Mouse (Mus musculus): ENCODE measurements around the gene Dars. TPM values are rescaled to one million over a fixed set of nuclear protein-coding genes. Genes with fewer than 3 reads are reported as not detected.

Dars gene
- polyA plus RNA-seq (2016; fragmentation: Nextera tagmentation; extraction: Ambion mirVana) = 148 and 164 TPM in 2 replicates

DNA sequence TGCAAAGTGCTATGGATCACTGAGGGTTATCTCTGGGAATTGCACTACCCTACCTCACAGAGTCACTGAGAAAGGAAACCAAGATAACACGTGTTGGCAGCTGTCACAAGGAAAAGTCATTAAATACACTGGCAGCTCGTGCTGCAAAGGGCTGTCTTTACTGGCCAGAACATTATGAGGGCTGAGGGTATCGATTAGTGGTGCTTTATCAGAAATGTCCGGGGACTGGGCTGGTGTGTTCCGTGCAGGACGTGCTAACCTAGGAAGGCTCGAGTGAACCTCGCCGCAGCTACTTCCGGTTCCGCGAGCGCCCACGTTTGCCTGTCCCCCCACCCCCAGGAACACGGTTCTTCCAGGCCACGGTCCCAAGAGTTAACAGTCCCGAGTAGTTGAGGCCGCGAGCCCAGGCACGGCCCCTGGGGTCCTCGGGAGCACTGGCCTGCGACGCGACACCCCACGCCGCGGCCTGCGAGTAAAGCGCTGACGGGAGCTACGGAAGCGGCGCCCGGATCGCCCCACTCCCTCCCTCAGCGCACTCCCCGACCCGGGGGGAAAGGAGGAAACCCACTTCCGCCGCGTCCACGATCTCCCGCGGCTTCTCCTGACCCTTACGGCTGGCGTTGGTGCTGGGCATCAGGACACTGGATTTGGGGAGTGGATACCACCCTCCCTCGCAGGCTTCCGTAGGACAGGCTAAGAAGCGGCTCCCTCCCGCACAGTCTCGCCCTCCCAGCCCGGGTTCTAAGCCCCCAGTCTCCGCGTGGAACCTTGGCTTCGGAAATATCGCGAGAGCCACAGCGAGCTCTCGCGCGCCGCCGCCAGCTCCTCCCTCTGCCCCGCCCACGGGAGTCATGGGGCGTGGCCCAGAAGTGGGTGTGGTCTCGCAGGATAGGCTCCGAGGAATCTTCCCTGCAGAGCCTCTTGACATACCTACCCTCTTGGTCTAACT lies at the start of gene Dars:
Gene Dars, minus strand, starts transcription at position 785 of the 949 bp plus-strand sequence.
- ATAC-seq (ENCODE audit: insufficient number of reproducible peaks, insufficient read depth, low FRiP score, low TSS enrichment) = peak; percentile 89
- peaks cover 13% of the 10 kb centered on the region; the same call in 1 of the 2 replicates for H3K36me3 ChIP-seq
- no peaks in the 10 kb centered on the region for H3K4me1 ChIP-seq
- peak within 1 kb of the TSS; percentile 77 for H3K9ac ChIP-seq
- peak within 1 kb of the TSS; percentile 79 for H3K4me3 ChIP-seq
- peak within 1 kb of the TSS; percentile 63 for H3K4me2 ChIP-seq (replicated peaks)
- H3K9me3 ChIP-seq = no peaks in the 10 kb centered on the region
- H3K27me3 ChIP-seq = no peaks in the 10 kb centered on the region
- peak within 1 kb of the TSS; percentile 89 for H3K27ac ChIP-seq
- under 1% methylated on average over 68 of the region's 68 CpGs for WGBS

DNA sequence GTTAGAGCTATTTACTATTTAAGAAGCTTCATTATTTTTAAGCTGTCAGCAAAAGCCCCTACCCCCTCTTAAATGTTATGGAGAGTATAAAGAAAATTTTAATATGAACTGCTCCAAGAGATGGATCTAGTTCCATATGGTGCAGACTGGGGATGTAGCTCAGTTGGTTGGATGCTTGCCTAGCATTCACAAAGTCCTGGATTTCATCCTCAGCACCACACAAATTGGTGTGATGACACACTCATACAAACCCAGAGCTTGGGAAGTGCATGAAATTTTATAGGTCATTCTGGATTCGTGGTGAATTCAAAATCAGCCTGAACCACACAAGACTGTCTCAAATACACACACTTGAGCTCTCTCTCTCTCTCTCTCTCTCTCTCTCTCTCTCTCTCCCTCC lies 49.7 kb upstream of the Dars start:
- 72% methylated on average over 1 of the region's 1 CpGs for WGBS

GRCm38 (mm10) chr1:128463478-128463877 lies 46.3 kb upstream of the Dars start:
- H3K9ac ChIP-seq = no peak overlapping the region
- H3K4me1 ChIP-seq = no peaks in the 10 kb centered on the region
- no peaks in the 10 kb centered on the region for H3K27me3 ChIP-seq
- no peaks in the 10 kb centered on the region for H3K36me3 ChIP-seq
- no peak overlapping the region for H3K4me2 ChIP-seq (replicated peaks)
- H3K4me3 ChIP-seq = no peak overlapping the region
- no peak for ATAC-seq (ENCODE audit: insufficient number of reproducible peaks, insufficient read depth, low FRiP score, low TSS enrichment)
- no peak overlapping the region for H3K27ac ChIP-seq
- WGBS = 80% methylated on average over 5 of the region's 5 CpGs
- H3K9me3 ChIP-seq = no peaks in the 10 kb centered on the region

More for the DNA sequence above, 49.7 kb upstream of the Dars start:
- no peaks in the 10 kb centered on the region; the same call in 1 of the 2 replicates for H3K4me1 ChIP-seq
- ATAC-seq (ENCODE audit: insufficient number of reproducible peaks, insufficient read depth, low FRiP score, low TSS enrichment) = no peak
- H3K27me3 ChIP-seq = no peaks in the 10 kb centered on the region
- H3K9ac ChIP-seq = no peak overlapping the region
- no peak overlapping the region for H3K4me2 ChIP-seq (replicated peaks)
- no peak overlapping the region for H3K4me3 ChIP-seq
- no peaks in the 10 kb centered on the region for H3K36me3 ChIP-seq
- no peaks in the 10 kb centered on the region for H3K9me3 ChIP-seq
- H3K27ac ChIP-seq = no peak overlapping the region

DNA sequence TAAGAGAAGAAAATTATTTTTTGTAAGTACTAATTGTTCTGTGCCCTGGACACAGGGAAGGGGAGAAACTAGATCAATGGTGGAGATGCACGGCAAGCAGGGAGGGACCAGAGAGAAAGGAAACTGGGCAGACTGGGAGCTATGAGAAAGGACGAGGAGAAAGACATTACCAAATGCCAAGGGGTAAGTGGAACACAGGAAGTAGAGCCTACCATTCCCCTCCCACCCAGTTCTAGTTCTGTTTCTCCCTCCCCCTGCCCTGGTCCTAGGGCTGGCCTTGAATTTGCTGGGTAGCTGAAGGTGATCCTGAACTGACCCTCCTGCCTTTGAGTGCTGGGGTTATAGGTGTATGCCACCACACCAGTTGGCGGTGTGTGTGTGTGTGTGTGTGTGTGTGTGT lies 45.2 kb upstream of the Dars start:
- WGBS = 61% methylated on average over 3 of the region's 3 CpGs

GRCm38 (mm10) chr1:128460780-128461179 lies 43.6 kb upstream of the Dars start:
- Histone ChIP-seq H3K4me3 (no peak overlapping the region), H3K4me1 (no peaks in the 10 kb centered on the region), H3K36me3 (no peaks in the 10 kb centered on the region), H3K9me3 (no peaks in the 10 kb centered on the region), H3K27me3 (no peaks in the 10 kb centered on the region), H3K9ac (no peak overlapping the region), H3K4me2 (replicated peaks) (no peak overlapping the region), H3K27ac (no peak overlapping the region)
- 89% methylated on average over 6 of the region's 6 CpGs for WGBS
- no peak for ATAC-seq (ENCODE audit: insufficient number of reproducible peaks, insufficient read depth, low FRiP score, low TSS enrichment)

More for the DNA sequence above, 45.2 kb upstream of the Dars start:
- Histone ChIP-seq H3K27me3 (no peaks in the 10 kb centered on the region), H3K4me2 (replicated peaks) (no peak overlapping the region), H3K9me3 (no peaks in the 10 kb centered on the region), H3K36me3 (no peaks in the 10 kb centered on the region), H3K4me3 (no peak overlapping the region), H3K9ac (no peak overlapping the region), H3K27ac (no peak overlapping the region), H3K4me1 (no peaks in the 10 kb centered on the region)
- ATAC-seq (ENCODE audit: insufficient number of reproducible peaks, insufficient read depth, low FRiP score, low TSS enrichment) = no peak

- 54% methylated on average over 1 of the region's 1 CpGs for whole genome bisulfite sequencing
Measured at GRCm38 (mm10) chr1:128459439-128459838, 42.3 kb upstream of the Dars start.

DNA sequence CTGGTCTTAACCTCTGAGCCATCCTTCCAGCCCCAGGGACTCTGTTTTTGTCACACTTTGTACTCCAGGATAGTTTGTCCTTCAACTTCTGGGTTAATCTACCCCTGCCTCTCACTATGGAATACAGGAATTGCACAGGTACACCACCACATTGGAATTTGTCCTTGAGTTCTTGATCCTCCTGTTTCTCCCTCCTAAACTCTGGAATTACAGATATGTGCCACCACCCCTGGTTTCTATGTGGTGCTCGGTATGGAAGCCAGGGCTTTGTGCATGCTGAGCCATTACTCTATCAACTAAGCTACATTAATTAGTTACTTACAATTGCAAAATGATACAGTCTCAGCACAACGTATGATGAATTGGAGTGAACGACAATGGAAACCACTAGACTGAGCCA lies 41.8 kb upstream of the Dars start:
- Histone ChIP-seq H3K9ac (no peak overlapping the region), H3K4me2 (replicated peaks) (no peak overlapping the region), H3K27me3 (no peaks in the 10 kb centered on the region), H3K36me3 (no peaks in the 10 kb centered on the region), H3K27ac (no peak overlapping the region), H3K4me3 (no peak overlapping the region), H3K4me1 (no peaks in the 10 kb centered on the region), H3K9me3 (no peaks in the 10 kb centered on the region)
- WGBS = 72% methylated on average over 3 of the region's 3 CpGs
- no peak for ATAC-seq (ENCODE audit: insufficient number of reproducible peaks, insufficient read depth, low FRiP score, low TSS enrichment)

More at GRCm38 (mm10) chr1:128459439-128459838, 42.3 kb upstream of the Dars start:
- H3K27ac ChIP-seq = no peak overlapping the region
- H3K36me3 ChIP-seq = no peaks in the 10 kb centered on the region
- H3K4me3 ChIP-seq = no peak overlapping the region
- no peak for ATAC-seq (ENCODE audit: insufficient number of reproducible peaks, insufficient read depth, low FRiP score, low TSS enrichment)
- H3K4me2 ChIP-seq (replicated peaks) = no peak overlapping the region
- H3K9ac ChIP-seq = no peak overlapping the region
- H3K27me3 ChIP-seq = no peaks in the 10 kb centered on the region
- H3K9me3 ChIP-seq = no peaks in the 10 kb centered on the region
- H3K4me1 ChIP-seq = no peaks in the 10 kb centered on the region

DNA sequence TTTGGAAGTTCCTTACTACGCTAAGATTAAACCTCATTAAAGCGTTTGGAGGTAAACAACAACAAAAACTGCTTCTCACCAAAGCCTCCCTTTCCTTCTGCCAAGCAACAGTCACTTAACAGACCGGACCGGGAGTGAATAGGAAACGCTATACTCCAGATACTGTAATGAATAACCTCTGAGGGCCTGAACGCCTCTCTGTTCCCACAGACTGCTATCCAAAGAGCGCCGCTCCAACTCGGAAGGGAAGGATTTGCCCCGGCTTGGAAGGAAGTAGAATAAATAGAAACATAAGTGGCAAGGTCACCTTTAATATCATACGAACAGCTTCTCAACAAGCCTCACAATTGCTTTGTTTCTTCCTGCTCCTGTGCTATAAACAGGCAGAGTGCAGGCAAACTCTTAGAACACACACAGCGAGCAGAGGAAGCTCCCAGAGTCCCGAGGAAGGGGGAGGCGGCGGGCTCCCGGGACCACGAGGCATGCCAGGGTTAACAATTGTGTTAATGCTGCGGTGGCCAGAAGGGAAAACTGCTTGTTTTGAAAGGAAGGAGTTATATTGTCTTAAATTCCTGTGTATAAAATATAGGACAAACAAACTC lies 39.8 kb upstream of the Dars start:
- WGBS = 37% methylated on average over 18 of the region's 18 CpGs
- Histone ChIP-seq H3K9me3 (no peaks in the 10 kb centered on the region), H3K27me3 (no peaks in the 10 kb centered on the region), H3K4me2 (replicated peaks) (peak overlapping the region; percentile 36), H3K4me1 (no peaks in the 10 kb centered on the region), H3K27ac (no peak overlapping the region), H3K4me3 (0 out of 2 replicates have a peak overlapping the region, but pooled peaks have one; percentile 5), H3K36me3 (no peaks in the 10 kb centered on the region), H3K9ac (no peak overlapping the region)
- ATAC-seq (ENCODE audit: insufficient number of reproducible peaks, insufficient read depth, low FRiP score, low TSS enrichment) = no peak

- no peak overlapping the region for H3K27ac ChIP-seq
- no peak overlapping the region for H3K4me2 ChIP-seq (replicated peaks)
- 88% methylated on average over 10 of the region's 10 CpGs for WGBS
- no peak for ATAC-seq (ENCODE audit: insufficient number of reproducible peaks, insufficient read depth, low FRiP score, low TSS enrichment)
- H3K36me3 ChIP-seq = no peaks in the 10 kb centered on the region
- H3K9ac ChIP-seq = no peak overlapping the region
- H3K27me3 ChIP-seq = no peaks in the 10 kb centered on the region
- no peak overlapping the region for H3K4me3 ChIP-seq
- no peaks in the 10 kb centered on the region for H3K9me3 ChIP-seq
- H3K4me1 ChIP-seq = no peaks in the 10 kb centered on the region
Measured at GRCm38 (mm10) chr1:128456271-128456670, 39.1 kb upstream of the Dars start.

GRCm38 (mm10) chr1:128452210-128452609 lies 35.0 kb upstream of the Dars start:
- WGBS = 83% methylated on average over 3 of the region's 3 CpGs
- H3K4me3 ChIP-seq = no peak overlapping the region
- H3K4me1 ChIP-seq = no peaks in the 10 kb centered on the region
- H3K27ac ChIP-seq = no peak overlapping the region
- no peak overlapping the region for H3K4me2 ChIP-seq (replicated peaks)
- no peak for ATAC-seq (ENCODE audit: insufficient number of reproducible peaks, insufficient read depth, low FRiP score, low TSS enrichment)
- H3K9me3 ChIP-seq = no peaks in the 10 kb centered on the region
- H3K27me3 ChIP-seq = no peaks in the 10 kb centered on the region
- H3K9ac ChIP-seq = no peak overlapping the region
- H3K36me3 ChIP-seq = no peaks in the 10 kb centered on the region

DNA sequence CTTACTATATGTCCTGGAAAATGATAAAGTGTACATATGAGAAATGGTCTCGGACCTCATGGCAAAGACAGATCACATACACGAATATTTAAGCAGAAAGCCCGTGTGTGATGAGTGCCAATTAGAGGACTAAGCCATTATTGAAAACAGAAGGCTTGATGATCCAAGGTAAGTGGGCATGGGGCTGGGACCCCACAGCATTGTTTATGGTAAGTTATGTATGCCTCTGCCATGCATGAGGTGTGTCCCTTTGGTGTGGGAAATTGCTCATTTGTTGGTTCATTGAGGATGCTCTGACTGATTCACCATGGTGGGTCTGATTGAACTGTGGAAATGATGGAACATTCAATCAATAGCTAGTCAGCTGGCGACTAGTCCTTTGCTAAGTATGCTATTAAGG lies 34.0 kb upstream of the Dars start:
- WGBS = 77% methylated on average over 4 of the region's 4 CpGs
- Histone ChIP-seq H3K27ac (no peak overlapping the region), H3K9ac (no peak overlapping the region), H3K4me1 (no peaks in the 10 kb centered on the region), H3K4me2 (replicated peaks) (no peak overlapping the region), H3K4me3 (no peak overlapping the region), H3K9me3 (no peaks in the 10 kb centered on the region), H3K36me3 (no peaks in the 10 kb centered on the region), H3K27me3 (no peaks in the 10 kb centered on the region)
- ATAC-seq (ENCODE audit: insufficient number of reproducible peaks, insufficient read depth, low FRiP score, low TSS enrichment) = no peak

Measured in embryonic facial prominence, embryonic 12.5 days (tissue).